Mouse (Mus musculus): ENCODE data around the gene Serping1.
"Not testable (repeated sequence)": the region's sequence is repeated elsewhere in the genome, so short reads cannot be mapped to it uniquely, and the experiment has no call there.

Serping1 gene

GRCm38 (mm10) chr2:84775241-84775640, at the start of gene Serping1:
Gene Serping1, minus strand, starts transcription at chr2:84775444.
- no peak for DNase-seq

DNA sequence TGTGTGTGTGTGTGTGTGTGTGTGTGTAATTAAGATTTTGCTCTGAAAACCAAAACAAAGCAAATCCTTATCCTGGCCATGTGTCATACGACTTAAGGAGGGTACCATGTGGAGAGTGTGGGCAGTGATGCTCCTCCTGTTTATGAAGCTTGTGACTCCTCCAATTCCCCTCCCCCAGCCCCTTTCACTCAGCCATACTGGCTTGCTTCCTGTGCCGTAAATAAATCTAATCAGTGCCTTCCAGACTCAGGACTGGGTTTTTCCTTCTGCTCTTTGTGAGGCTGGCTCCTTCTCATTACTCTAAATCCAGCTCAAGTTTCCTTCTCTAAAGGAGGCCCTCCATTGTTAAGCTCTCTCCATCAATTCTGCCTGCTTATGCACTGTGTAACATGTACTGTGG, 48.0 kb upstream of the Serping1 start:
- no peak for DNase-seq

DNA sequence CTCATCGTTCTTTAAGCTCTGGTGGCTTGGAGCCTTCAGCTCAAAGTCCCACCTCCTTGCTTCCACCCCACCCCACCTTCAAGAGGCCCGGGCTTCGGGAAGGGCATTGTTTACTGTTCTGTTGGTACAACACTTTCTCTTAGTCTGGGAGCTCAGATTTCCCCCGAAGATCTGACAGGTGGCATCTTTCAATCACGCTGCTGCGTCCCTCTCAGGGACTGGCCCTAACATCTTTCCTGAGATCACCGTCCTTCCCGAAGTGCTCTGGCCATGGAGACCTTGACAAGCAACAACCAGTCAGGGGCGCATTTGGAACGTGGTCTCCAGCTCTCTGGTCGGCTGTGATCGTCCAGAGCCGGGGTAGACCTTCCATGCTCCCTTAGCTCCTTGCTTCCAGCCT, 47.3 kb upstream of the Serping1 start, which contains the start of gene Smtnl1:
Smtnl1 (minus strand) TSS at position 101 of the 400 bp plus-strand sequence.
- DNase-seq = no peak

DNA sequence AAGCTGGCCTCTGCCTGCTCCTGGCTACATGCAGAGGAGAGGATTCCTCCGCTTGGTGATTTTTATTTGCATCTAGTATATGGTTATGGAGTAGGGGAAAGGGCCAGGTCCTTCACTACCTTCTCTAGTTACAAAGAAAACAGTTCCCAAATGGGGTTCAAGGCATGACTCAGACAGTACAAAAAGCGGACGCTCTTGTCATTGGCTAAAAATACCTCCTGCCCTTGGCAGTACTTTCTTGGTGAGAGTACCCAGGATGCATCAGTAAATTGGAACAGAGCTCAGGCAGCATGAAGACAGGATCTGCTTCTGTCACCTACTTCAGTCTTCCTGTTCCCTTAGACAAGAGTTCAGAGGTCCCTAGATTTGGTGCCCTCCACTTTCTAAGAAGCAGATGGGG, 44.6 kb upstream of the Serping1 start:
- DNase-seq = no peak

DNA sequence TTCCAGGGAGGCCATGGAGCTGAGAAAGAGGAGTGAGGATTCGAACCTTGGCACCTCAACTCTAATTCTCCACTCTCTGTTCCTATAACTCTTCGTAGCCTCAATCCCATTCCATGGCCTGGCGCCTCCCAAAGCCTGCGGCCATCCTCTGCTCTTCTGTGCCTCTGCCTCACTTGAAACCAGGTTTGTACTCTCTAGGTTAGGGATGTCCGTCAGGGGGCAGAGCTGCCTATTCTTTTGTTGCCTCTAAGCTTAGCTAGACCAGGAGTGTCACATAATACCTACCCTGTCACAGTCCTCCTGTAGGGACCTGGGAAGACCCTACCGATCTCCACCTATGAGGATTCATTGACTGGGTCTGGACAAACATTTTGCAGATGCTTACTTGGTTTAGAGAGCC, 37.4 kb upstream of the Serping1 start:
- DNase-seq = no peak

DNA sequence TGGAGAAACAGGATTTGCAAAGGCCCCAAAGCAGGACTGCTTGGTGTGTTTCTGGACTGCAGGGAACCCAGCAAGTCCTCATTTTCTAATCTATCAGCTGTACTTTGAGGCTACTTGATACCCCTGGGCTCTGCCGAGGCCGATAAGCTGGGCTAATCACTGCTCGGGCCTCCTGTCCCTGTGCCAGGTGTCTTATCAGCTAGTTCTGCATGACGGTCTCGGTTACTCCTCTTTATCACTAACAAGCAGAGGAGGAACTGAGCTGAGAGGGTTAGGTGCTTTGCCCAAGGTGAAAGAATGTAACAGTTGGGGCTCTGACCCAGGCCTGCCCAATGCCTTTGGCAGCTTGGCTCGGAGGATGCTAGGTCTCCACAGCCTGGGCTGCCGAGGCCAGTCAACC, 36.6 kb upstream of the Serping1 start:
- DNase-seq = no peak

GRCm38 (mm10) chr2:84810886-84811577, 35.8 kb upstream of the Serping1 start:
- peak; percentile 92 for DNase-seq

DNA sequence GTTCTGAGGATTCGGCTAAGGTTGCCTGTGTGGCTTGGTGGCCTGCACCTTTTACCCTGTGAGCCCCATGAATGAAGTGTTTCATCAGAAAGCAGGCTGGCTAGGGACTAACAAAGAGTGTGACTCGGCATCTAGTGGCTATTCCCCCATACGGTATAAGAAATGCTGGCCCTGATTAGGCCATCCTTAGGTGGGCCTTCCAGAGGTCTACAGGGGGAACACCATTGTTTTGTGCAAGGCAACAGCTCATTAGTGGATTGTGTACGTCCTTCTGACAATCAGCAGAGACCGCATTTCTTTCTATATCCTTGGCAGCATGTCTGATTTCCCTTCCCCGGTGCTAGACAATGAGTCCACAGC, 35.3 kb upstream of the Serping1 start:
- no peak for DNase-seq

DNA sequence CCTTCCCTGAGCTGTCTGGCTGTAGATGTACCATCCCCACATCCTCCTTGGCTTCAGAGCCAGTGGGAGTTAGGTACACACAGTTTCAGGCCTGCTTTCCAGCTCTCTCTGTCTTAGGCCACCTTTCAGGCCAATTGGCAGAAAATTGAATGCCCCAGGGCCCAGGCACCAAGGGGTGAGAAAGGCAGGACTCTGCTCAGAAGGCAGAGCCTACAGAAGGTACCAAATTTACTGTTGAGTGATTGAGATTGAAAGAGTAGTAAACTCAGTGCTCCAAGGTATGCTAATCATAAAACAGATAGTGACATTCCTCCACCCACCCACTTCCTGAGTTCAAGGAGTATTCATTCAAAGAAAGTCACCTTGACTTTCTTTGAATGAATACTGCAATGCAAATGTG, 34.1 kb upstream of the Serping1 start:
- DNase-seq = no peak

DNA sequence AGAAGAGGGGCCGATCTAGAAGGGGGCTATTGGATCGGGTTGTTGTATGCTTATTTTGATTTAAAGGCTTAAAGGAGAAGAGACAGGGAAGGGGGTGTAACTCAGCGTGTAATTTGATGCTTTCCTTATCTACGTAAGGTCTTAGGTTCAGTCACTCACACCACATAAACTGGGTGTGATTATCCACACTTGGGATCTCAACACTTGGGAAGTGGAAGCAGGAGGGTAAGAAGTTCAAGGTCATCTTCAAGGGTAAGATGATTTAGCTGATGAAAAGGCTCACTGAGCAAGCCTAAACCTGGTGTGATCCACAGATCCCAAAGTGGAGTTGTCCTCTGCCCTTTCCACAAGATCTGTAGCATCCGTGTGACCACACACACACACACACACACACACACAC, 31.3 kb upstream of the Serping1 start:
- DNase-seq = no peak

DNA sequence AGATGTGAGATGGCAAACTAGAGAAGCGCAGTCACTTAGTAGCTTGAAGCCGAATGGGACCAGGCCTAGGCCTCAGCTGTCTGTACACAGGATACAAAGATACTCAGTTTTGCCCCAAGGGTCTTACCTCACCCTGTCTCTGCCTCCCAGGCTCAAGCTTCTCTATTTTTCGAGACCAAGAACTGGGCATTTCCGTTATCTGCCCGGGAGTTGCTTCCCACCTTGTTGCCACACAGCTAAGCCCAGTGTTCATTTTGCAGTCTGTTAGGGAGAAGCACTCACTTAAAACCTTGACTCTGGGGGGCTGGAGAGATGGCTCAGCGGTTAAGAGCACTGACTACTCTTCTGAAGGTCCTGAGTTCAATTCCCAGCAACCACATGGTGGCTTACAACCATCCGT, 28.7 kb upstream of the Serping1 start:
- no peak for DNase-seq

DNA sequence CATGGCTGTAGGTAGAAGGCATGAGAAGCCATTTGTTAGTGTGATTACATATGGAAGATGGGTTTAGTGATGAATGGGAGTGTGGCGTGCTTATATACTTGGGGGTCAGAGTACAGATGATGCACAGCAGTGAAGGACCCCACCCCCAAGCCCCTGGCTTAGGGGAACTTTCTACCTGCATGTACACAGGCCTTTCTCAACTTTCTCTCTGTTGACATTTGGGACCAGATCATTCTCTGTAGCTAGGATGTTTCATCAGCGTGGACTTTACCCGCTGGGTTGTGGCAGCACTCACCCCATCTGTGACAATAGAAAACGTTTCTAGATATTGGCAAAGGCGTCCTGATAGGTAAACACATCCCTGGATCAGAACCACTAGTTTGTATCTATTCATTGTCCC, 26.0 kb upstream of the Serping1 start:
- DNase-seq = not testable (repeated sequence)

- DNase-seq = no peak
These were observed 25.1 kb upstream of the Serping1 start for GRCm38 (mm10) chr2:84800304-84800703.

GRCm38 (mm10) chr2:84799041-84799561, 23.9 kb upstream of the Serping1 start:
- DNase-seq = peak; percentile 84

GRCm38 (mm10) chr2:84798493-84798921, 23.3 kb upstream of the Serping1 start, which contains the start of gene Ube2l6:
Gene Ube2l6, plus strand, starts transcription at chr2:84798828.
- DNase-seq = peak; percentile 77

- DNase-seq = peak; percentile 92
These were observed 22.7 kb upstream of the Serping1 start for GRCm38 (mm10) chr2:84797833-84798492.

DNA sequence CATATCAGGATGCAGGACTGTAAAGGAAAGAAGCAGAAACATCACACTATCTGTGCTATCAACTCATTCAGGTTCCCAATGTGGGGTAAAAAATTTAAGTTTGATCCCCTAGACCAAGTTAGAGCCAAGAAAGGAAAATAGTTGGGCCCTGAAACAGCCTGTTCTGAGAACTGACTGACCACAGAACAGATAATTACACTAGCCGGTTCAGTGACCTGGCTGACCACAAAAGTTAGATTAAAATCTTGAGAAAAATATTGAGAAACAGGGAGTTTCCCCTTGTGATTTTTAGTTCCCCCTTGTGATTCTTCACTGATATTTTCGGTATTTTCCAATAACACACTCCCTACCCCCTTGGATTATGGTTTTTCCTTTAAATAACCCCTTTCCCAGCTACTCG, 18.6 kb upstream of the Serping1 start:
- DNase-seq = no peak

DNA sequence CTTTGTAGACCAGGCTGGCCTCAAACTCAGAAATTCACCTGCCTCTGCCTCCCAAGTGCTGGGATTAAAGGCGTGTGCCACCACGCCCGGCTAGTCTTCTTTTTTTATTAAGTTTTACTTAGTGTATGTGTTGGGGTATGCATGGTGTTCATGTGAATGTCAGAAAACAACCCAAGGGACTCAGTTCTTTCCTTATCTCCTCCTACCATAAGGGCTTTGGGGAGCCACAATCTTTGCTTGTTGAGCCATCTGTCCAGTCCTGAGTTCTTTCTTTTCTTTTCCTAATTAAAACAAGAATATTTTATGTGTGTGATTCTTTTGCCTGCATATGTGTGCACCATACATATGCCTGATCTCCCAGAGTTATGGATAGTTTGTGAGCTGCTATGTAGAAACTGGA, 17.9 kb upstream of the Serping1 start:
- DNase-seq = no peak

DNA sequence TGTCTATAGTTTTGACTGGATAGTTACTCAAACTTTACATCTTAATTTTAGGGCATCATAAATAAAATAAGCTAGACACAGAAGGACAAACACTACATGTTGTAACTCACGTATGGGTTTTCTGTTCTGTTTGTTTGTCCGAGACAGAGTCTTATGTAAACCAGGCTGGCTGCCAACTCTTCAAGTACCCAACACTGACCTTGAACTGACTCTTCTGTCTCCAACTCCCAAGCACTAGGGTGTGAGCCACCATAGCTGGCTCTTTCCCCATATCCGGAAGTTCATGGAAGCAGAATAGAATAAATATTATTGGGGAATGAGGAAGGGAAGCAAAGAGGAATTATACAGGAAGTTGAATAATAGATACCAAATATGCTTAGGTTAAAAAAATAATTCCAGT, 17.3 kb upstream of the Serping1 start:
- DNase-seq = no peak

DNA sequence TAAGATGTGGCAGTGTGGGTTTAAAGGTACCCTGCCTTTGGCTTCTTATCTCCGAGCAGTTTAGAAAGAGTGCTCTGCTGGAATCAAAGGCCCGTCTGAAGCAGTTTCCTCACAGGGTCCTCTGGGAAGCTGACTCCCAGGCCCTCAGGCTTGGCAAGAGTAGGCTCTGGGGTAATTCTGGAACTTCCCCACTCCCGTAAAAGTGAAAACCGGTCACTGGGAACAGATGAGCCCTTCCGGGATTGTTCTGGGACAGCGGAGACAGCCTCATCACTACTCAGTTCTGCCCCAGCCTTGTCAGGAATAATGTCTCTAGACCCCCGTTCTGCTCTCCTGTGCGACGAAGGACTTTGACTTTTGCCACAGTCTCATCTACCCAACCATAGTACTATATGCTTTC, 15.2 kb upstream of the Serping1 start:
- no peak for DNase-seq

DNA sequence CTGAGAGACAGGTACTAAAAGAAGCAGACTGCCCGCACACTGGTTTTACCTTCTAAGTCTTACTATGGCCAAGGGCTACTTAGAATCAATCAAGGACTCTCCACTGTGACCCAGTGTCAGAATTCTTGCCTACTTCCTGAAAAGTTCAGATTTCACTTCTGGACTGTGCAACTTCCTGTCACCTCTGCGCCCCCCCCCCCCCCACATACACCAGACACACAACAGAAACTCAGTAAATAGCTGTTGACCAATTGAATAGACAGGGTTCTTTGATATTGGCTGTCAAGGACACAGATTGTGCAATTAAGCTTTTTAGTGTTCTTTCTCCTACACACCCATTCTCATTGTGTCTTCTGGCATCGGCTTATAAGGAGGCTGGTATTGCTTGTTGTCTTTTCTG, 13.1 kb upstream of the Serping1 start:
- DNase-seq = no peak

GRCm38 (mm10) chr2:84783840-84784566, 8.8 kb upstream of the Serping1 start:
- DNase-seq = no peak

GRCm38 (mm10) chr2:84783315-84783714, 8.1 kb upstream of the Serping1 start:
- no peak for DNase-seq

DNA sequence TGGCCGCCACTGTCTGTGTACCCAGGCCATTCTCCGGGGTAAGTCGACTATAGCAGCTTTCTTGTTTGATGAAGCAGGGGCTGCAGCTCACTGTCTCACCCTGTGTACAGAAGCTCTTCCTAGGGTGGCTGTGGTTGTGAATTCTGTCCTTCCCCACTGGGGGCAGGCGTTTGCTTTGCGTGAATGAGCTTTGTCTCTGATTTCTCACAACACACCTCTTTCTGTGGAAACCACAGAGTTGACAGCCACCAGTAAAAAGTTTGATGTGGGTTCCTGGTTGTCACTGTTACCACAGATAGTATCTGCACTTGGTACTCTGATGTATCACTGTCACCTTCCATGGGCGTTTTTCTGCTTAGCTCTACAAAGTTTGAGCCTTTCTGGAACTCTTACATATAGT, 4.0 kb upstream of the Serping1 start:
- DNase-seq = peak; percentile 36

All from retina, postnatal 1 day (tissue).